Mouse (Mus musculus) bone marrow macrophage, adult 2 months (primary cell): ENCODE results near the gene Cd55b.

Experiments used
- CTCF ChIP-seq: IDR thresholded peaks from 2 replicates; pipeline ENCODE4 v1.5.1; 2012; ENCODE audit warnings: low read depth, mild to moderate bottlenecking, low read length, moderate library complexity
- POLR2A ChIP-seq: IDR thresholded peaks from 2 replicates; pipeline ENCODE4 v1.6.1; 2012; ENCODE audit warnings: mild to moderate bottlenecking, low read depth, low read length, borderline replicate concordance

- TF ChIP-seq CTCF = no peak
- TF ChIP-seq POLR2A = no peak
Observed at GRCm38 (mm10) chr1:130371291-130371690, 51.5 kb downstream of the Cd55b start.
